Mouse (Mus musculus) lung, postnatal 0 days (tissue): ENCODE measurements around the gene Olfr1375. TPM values are rescaled to one million over a fixed set of nuclear protein-coding genes. Genes with fewer than 3 reads are reported as not detected.
"Not testable (repeated sequence)": the region's sequence is repeated elsewhere in the genome, so short reads cannot be mapped to it uniquely, and the experiment has no call there.

Experiments used
- ATAC-seq: fragments of 200-750 bp; cut with Nextera tagmentation; 2 replicates; pipeline ENCODE4 v1.8.0; 2017; ENCODE audit warnings: moderate library complexity
- DNase-seq: peaks from one replicate; pipeline ENCODE4 v3.0.0-alpha.2; 2016; ENCODE audit warnings: low spot score
- H3K27ac ChIP-seq: fragments of 300-500 bp; sonication (generic); 2 replicates; pipeline ENCODE4 v1.5.1; 2014; ENCODE audit warnings: antibody characterized with exemption, mild to moderate bottlenecking, low read length, mixed read lengths
- H3K27me3 ChIP-seq: fragments of 300-500 bp; sonication (generic); replicated peaks from 2 replicates; pipeline ENCODE4 v1.6.1; 2014; ENCODE audit warnings: low read length, mixed read lengths; ENCODE audit not compliant: insufficient read depth
- H3K36me3 ChIP-seq: fragments of 300-500 bp; sonication (generic); 2 replicates; pipeline ENCODE4 v1.6.1; 2014; ENCODE audit warnings: low read length, mixed read lengths; ENCODE audit not compliant: insufficient read depth
- H3K4me1 ChIP-seq: fragments of 300-500 bp; sonication (generic); 2 replicates; pipeline ENCODE4 v1.6.1; 2014; ENCODE audit warnings: antibody characterized with exemption, low read depth, low read length, mixed read lengths; ENCODE audit not compliant: insufficient read depth
- H3K4me2 ChIP-seq: fragments of 300-500 bp; sonication (generic); replicated peaks from 2 replicates; pipeline ENCODE4 v1.6.1; 2014; ENCODE audit warnings: low read depth, mild to moderate bottlenecking, low read length, moderate library complexity, mixed read lengths
- H3K4me3 ChIP-seq: fragments of 300-500 bp; sonication (generic); 2 replicates; pipeline ENCODE4 v1.5.1; 2014; ENCODE audit warnings: low read depth, low read length
- H3K9ac ChIP-seq: fragments of 300-500 bp; sonication (generic); replicated peaks from 2 replicates; pipeline ENCODE4 v1.6.1; 2014; ENCODE audit warnings: low read depth, mild to moderate bottlenecking
- H3K9me3 ChIP-seq: fragments of 300-500 bp; sonication (generic); 2 replicates; pipeline ENCODE4 v1.6.1; 2016; ENCODE audit warnings: low read length, mixed read lengths
- CTCF ChIP-seq: IDR thresholded peaks from 2 replicates; pipeline ENCODE4 v1.5.1; 2016; ENCODE audit warnings: antibody characterized with exemption, mild to moderate bottlenecking
- EP300 ChIP-seq: IDR thresholded peaks from 2 replicates; pipeline ENCODE4 v1.6.1; 2016; ENCODE audit warnings: antibody characterized with exemption, mild to moderate bottlenecking, control low read depth
- whole genome bisulfite sequencing: fragments of 180-500 bp; shearing (Covaris S2); extraction: QIAGEN DNeasy Blood & Tissue Kit; methylation state at CpG from one replicate; pipeline ENCODE4 v1.1.7; 2014; 5-methylcytosine and 5-hydroxymethylcytosine counted together
- polyA plus RNA-seq: library from polyadenylated mRNA; unstranded; fragments of >200 nt; fragmentation: Nextera tagmentation; extraction: Ambion mirVana; gene quantifications from 2 replicates; pipeline ENCODE4 v1.2.1, GENCODE M21; 2015

The Olfr1375 gene
- polyA plus RNA-seq: not detected in 2 replicates

GRCm38 (mm10) chr11:51047809-51048208 is at the start of gene Olfr1375:
TSS of gene Olfr1375 (plus strand) at chr11:51048109.
- H3K36me3 ChIP-seq, H3K9me3 ChIP-seq, H3K27ac ChIP-seq, H3K4me3 ChIP-seq, DNase-seq, H3K4me1 ChIP-seq, H3K27me3 ChIP-seq, H3K9ac ChIP-seq, ATAC-seq, H3K4me2 ChIP-seq: not testable (repeated sequence)
- WGBS: 64% methylated on average over 3 of the region's 3 CpGs

DNA sequence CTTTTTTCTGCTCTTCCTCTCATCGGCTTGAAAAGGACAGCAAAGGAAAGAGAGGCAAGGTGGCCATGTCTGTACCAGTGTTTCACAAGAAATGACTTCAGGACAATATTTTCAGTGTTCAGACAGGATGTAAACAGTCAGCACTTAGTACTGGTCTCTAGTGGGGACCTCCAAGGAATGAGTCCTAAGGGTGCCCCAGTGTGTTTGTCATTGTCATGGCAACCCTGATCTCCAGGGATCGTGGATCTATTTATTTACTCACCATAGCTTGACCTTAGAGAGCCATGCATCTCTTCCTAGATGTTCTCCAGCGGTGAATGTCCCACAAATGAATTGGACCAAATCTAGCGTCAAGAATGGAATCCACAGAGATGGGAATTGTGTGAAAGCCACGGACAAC is 44.6 kb upstream of the Olfr1375 start, which contains the start of gene Olfr51:
Gene Olfr51 (plus strand): TSS at position 301 of the 400 bp plus-strand sequence.
- no peak within 1 kb of the TSS for H3K4me2 ChIP-seq
- DNase-seq (no peak), ATAC-seq (no peak)
- no peak within 1 kb of the TSS for H3K9ac ChIP-seq
- no peak within 1 kb of the TSS for H3K4me3 ChIP-seq
- 63% methylated on average over 5 of the region's 5 CpGs for WGBS
- H3K9me3 ChIP-seq: no peaks in the 10 kb centered on the region
- H3K27me3 ChIP-seq: no peaks in the 10 kb centered on the region
- H3K27ac ChIP-seq: no peak within 1 kb of the TSS
- H3K4me1 ChIP-seq: no peaks in the 10 kb centered on the region
- no peaks in the 10 kb centered on the region for H3K36me3 ChIP-seq
- TF ChIP-seq CTCF: no peak
- no peak for TF ChIP-seq EP300

DNA sequence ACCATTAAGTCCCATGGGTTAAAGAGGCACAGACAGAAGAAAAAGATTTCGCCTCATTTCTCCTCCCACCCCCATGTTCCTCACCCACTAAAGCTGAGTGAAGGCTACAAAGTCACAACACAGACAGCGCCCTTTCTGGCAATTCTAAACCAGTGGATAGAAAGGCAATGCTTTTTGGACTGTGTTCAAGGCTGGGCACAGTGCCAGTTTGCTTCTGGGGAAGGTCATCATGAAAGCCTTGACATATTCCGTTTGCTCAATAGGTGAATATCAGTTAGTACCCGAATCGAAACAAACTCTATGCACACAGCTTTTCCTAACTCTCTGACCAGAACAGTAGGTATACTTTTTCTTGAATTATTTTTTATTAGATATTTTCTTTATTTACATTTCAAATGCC is 36.1 kb upstream of the Olfr1375 start:
- no peaks in the 10 kb centered on the region for H3K36me3 ChIP-seq
- no peak overlapping the region for H3K4me2 ChIP-seq
- no peak overlapping the region for H3K27ac ChIP-seq
- H3K4me1 ChIP-seq: no peaks in the 10 kb centered on the region
- no peaks in the 10 kb centered on the region for H3K9me3 ChIP-seq
- TF ChIP-seq CTCF (no peak), EP300 (no peak)
- 33% methylated on average over 5 of the region's 5 CpGs for WGBS
- no peak for DNase-seq
- H3K9ac ChIP-seq: no peak overlapping the region
- H3K27me3 ChIP-seq: no peaks in the 10 kb centered on the region
- H3K4me3 ChIP-seq: no peak overlapping the region
- no peak for ATAC-seq

GRCm38 (mm10) chr11:51013936-51014335 is 34.0 kb upstream of the Olfr1375 start, which contains the start of gene Olfr54:
TSS of gene Olfr54 (plus strand) at chr11:51014236.
- H3K4me1 ChIP-seq: no peaks in the 10 kb centered on the region
- no peak within 1 kb of the TSS for H3K9ac ChIP-seq
- H3K4me2 ChIP-seq: no peak within 1 kb of the TSS
- 37% methylated on average over 1 of the region's 1 CpGs for WGBS
- no peaks in the 10 kb centered on the region for H3K36me3 ChIP-seq
- H3K27me3 ChIP-seq: no peaks in the 10 kb centered on the region
- ATAC-seq: no peak
- H3K27ac ChIP-seq: no peak within 1 kb of the TSS
- H3K9me3 ChIP-seq: no peaks in the 10 kb centered on the region
- no peak for TF ChIP-seq CTCF
- TF ChIP-seq EP300: no peak
- H3K4me3 ChIP-seq: no peak within 1 kb of the TSS
- DNase-seq: no peak

DNA sequence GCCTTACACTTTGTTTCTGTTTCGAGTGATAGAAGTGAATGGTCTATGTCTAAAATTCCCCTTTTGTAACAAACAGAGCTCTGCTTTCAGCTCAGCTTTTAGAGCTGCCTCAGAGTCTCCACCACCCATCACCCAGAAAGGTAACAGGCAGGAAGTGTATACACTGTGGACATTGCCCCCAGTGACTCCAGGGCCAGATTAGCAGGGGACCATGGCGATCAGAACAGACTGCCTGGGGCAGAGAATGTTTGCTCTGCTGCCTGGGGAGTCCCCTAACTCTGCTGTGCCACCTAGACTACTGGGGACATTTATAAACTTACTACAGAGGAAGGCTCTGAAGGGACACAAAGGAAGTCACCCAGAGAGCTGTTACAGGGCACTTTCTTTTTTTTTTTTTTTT is 31.6 kb upstream of the Olfr1375 start:
- DNase-seq (no peak), ATAC-seq (no peak)
- Histone ChIP-seq H3K9me3 (no peaks in the 10 kb centered on the region), H3K27ac (no peak overlapping the region), H3K4me3 (no peak overlapping the region), H3K4me2 (no peak overlapping the region), H3K4me1 (no peaks in the 10 kb centered on the region), H3K36me3 (no peaks in the 10 kb centered on the region), H3K27me3 (no peaks in the 10 kb centered on the region), H3K9ac (no peak overlapping the region)
- 52% methylated on average over 2 of the region's 2 CpGs for WGBS
- TF ChIP-seq EP300 (no peak), CTCF (no peak)

GRCm38 (mm10) chr11:51026811-51027210 is 21.1 kb upstream of the Olfr1375 start:
- not testable (repeated sequence) for H3K9ac ChIP-seq, H3K4me1 ChIP-seq, H3K27ac ChIP-seq, H3K4me3 ChIP-seq, H3K27me3 ChIP-seq, DNase-seq, H3K36me3 ChIP-seq, ATAC-seq, H3K4me2 ChIP-seq, H3K9me3 ChIP-seq
- WGBS: 90% methylated on average over 10 of the region's 11 CpGs

- H3K27me3 ChIP-seq, H3K36me3 ChIP-seq, H3K9ac ChIP-seq, DNase-seq, ATAC-seq, H3K4me3 ChIP-seq, H3K4me2 ChIP-seq, H3K4me1 ChIP-seq, H3K9me3 ChIP-seq, H3K27ac ChIP-seq: not testable (repeated sequence)
- 72% methylated on average over 8 of the region's 8 CpGs for WGBS
Observed at GRCm38 (mm10) chr11:51029381-51029780, 18.5 kb upstream of the Olfr1375 start.
